Mouse (Mus musculus): ENCODE measurements at regions not wholly inside any gene's neighbourhood (a gene's known extent, or its start where the extent isn't known, plus 50 kb on each side); places are given as distances from the start of the nearest gene placed in this dataset.

DNA sequence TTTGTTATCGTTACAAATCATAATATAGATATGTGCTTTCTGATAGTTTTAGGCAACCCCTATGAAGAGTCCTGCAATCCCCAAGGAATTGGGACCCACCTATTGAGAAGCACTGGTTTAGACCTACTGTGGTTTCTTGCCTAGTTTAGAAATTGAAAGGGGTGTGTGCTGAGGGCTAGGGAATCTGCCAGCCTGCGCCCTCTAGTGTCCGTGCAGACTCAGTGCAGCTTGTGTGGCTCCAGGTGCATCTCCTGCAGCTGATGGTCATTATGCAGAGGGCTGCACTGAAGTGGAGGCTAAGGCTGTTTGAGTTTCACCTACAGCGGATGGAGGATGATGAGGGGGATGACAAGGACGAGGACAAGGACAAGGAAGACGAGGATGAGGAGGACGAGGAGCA lies 363.8 kb downstream of the Hpcal1 start:
- in situ Hi-C loops (cut with MboI, MseI): loop anchor here (10.0 kb wide), 1 partner anchor 710 kb away; no protein-coding TSS in a partner anchor

Data from T-helper 1 cell (primary cell).